Mouse (Mus musculus): ENCODE measurements around the gene Ikzf3.

Ikzf3 gene

GRCm38 (mm10) chr11:98545711-98546231, at the start of gene Ikzf3:
Gene Ikzf3 (minus strand): TSS chr11:98546031.
- DNase-seq (ENCODE audit: low spot score) = peak; percentile 20

GRCm38 (mm10) chr11:98595473-98595872, 49.6 kb upstream of the Ikzf3 start:
- DNase-seq (ENCODE audit: low spot score) = no peak

- no peak for DNase-seq (ENCODE audit: low spot score)
Measured at GRCm38 (mm10) chr11:98595021-98595420, 49.2 kb upstream of the Ikzf3 start.

GRCm38 (mm10) chr11:98590548-98591445, 45.0 kb upstream of the Ikzf3 start:
- no peak for DNase-seq (ENCODE audit: low spot score)

- DNase-seq (ENCODE audit: low spot score) = no peak
Measured at GRCm38 (mm10) chr11:98589306-98589705, 43.5 kb upstream of the Ikzf3 start.

- no peak for DNase-seq (ENCODE audit: low spot score)
Measured at GRCm38 (mm10) chr11:98588833-98589281, 43.0 kb upstream of the Ikzf3 start.

GRCm38 (mm10) chr11:98587684-98588546, 42.1 kb upstream of the Ikzf3 start:
- DNase-seq (ENCODE audit: low spot score) = peak; percentile 80

GRCm38 (mm10) chr11:98586892-98587563, 41.2 kb upstream of the Ikzf3 start, which contains the start of gene Ormdl3:
Gene Ormdl3 (minus strand): TSS chr11:98587368.
- peak; percentile 98 for DNase-seq (ENCODE audit: low spot score)

- no peak for DNase-seq (ENCODE audit: low spot score)
Measured at GRCm38 (mm10) chr11:98586087-98586891, 40.5 kb upstream of the Ikzf3 start.

- DNase-seq (ENCODE audit: low spot score) = no peak
Measured at GRCm38 (mm10) chr11:98584629-98585177, 38.9 kb upstream of the Ikzf3 start.

- no peak for DNase-seq (ENCODE audit: low spot score)
Measured at GRCm38 (mm10) chr11:98584146-98584545, 38.3 kb upstream of the Ikzf3 start.

GRCm38 (mm10) chr11:98583571-98583970, 37.7 kb upstream of the Ikzf3 start:
- no peak for DNase-seq (ENCODE audit: low spot score)

GRCm38 (mm10) chr11:98583265-98583552, 37.4 kb upstream of the Ikzf3 start:
- DNase-seq (ENCODE audit: low spot score) = no peak

- no peak for DNase-seq (ENCODE audit: low spot score)
Measured at GRCm38 (mm10) chr11:98582551-98583264, 36.9 kb upstream of the Ikzf3 start.

GRCm38 (mm10) chr11:98582030-98582388, 36.2 kb upstream of the Ikzf3 start:
- DNase-seq (ENCODE audit: low spot score) = no peak

GRCm38 (mm10) chr11:98581286-98582029, 35.6 kb upstream of the Ikzf3 start:
- DNase-seq (ENCODE audit: low spot score) = no peak

GRCm38 (mm10) chr11:98580301-98581121, 34.7 kb upstream of the Ikzf3 start:
- peak; percentile 71 for DNase-seq (ENCODE audit: low spot score)

GRCm38 (mm10) chr11:98577776-98578175, 31.9 kb upstream of the Ikzf3 start:
- DNase-seq (ENCODE audit: low spot score) = no peak

- DNase-seq (ENCODE audit: low spot score) = no peak
Measured at GRCm38 (mm10) chr11:98569461-98569860, 23.6 kb upstream of the Ikzf3 start.

Measured in testis, postnatal 14 days (tissue).